Mouse (Mus musculus): ENCODE measurements at regions not wholly inside any gene's neighbourhood (a gene's known extent, or its start where the extent isn't known, plus 50 kb on each side); places are given as distances from the start of the nearest gene placed in this dataset.

DNA sequence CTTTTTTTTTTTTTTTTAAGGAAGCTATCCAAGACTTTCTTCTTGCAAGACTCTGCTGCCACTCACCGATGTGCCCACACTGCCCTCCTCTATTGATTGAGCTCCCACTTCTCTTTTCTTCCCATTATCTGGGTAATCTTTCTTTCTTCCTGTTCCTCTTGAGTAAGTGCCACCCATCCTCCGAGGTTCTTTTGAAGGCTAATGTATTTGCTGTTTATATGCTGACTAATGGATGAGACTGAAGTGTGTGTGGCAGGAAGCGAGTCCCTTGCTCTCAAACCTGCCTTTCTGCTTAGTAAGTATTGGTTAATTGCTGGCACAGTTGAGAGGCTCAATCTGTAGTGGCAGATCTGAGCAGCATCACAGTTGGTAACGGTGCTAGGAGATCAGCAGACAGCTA, 142.1 kb upstream of the Plxnc1 start:
- in situ Hi-C loops (cut with MboI, MseI), result no loop called here

- in situ Hi-C loops (cut with MboI, MseI), result no loop called here
Measured at GRCm38 (mm10) chr10:95085688-95086268, 141.1 kb upstream of the Plxnc1 start.

GRCm38 (mm10) chr10:95083341-95084148, 138.9 kb upstream of the Plxnc1 start:
- in situ Hi-C loops (cut with MboI, MseI), result no loop called here

DNA sequence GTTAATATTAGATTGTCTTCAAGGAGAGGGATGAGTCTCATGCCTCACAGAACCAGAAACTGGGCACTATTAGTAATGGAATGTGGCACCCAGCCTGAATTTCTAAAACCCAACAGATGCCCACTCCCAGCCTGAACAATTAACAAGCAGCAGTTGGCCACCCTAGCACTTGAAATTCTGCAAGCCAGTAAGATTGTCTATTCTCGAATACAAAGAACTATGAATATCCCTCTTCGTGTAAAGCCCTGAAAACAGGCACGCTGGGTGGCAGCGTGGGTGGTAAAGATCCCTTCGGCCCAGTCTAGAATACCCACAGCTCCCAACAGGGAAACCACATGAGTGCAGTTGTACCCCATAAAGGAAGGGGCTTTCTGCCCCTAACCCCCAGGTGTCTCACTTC, 138.0 kb upstream of the Plxnc1 start:
- in situ Hi-C loops (cut with MboI, MseI), result no loop called here

GRCm38 (mm10) chr10:95079979-95080378, 135.3 kb upstream of the Plxnc1 start:
- in situ Hi-C loops (cut with MboI, MseI), result no loop called here

GRCm38 (mm10) chr10:95076421-95076820, 131.8 kb upstream of the Plxnc1 start:
- in situ Hi-C loops (cut with MboI, MseI), result no loop called here

DNA sequence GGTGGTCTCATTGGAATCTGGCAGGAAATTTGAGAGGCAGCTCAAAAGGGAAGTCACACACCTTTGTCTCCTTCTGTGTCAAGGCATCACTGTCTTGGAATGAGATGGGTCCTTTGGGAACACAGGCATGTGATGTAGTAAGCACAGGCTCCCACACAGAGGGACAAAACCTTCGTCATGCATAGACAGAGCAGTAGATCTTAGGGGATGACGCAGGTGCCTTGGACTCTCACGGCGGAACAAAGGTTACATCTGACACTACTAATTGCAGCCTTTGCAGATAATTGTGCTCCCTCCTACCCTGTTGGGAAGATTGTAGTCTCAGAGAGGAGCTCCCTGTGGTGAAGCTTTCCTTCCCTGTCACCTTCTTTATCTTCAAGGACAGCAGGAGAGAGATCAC, 131.3 kb upstream of the Plxnc1 start:
- in situ Hi-C loops (cut with MboI, MseI), result no loop called here

- in situ Hi-C loops (cut with MboI, MseI), result no loop called here
Measured at GRCm38 (mm10) chr10:95074959-95075590, 130.4 kb upstream of the Plxnc1 start.

GRCm38 (mm10) chr10:95074381-95074780, 129.7 kb upstream of the Plxnc1 start:
- in situ Hi-C loops (cut with MboI, MseI), result no loop called here

DNA sequence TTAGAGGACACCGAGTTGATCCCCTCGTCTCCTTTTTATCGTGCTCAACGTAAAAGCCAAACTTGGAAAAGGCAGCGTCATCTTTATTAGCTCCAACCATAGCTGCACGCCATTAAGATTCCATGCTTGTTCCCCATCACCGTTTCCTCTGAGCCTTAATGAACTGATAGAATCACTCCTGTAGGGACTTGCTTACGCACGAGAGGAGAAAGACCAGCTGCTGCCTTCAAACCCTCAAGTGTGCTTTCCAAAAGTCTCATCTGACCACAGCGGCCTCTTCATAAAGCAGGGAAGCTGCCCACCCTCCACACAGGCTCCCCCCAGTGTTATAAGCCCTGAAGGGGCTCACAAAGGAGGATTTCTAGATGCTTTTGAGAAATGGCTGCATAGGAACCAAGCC, 123.3 kb upstream of the Plxnc1 start:
- in situ Hi-C loops (cut with MboI, MseI), result no loop called here

DNA sequence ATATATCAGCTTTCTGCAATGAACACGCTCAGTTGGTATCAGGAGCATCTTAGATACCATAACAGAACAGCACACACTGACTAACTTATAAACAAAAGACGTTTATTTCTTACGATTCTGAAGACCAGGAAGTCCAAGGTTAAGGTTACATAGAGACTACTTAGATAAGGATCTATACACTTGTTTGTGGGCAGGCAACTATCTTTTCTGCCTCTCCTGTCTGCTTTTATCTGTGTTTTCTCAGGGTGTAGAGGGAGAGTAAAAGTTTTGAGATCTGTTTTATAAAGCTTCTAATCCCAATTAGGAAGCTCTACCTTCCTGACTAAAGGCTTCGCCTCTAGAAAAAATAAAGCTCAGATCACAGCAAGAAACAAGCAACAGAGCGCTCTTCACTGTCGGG, 122.1 kb upstream of the Plxnc1 start:
- in situ Hi-C loops (cut with MboI, MseI), result no loop called here

- in situ Hi-C loops (cut with MboI, MseI), result no loop called here
Measured at GRCm38 (mm10) chr10:95059486-95060091, 115.0 kb upstream of the Plxnc1 start.

DNA sequence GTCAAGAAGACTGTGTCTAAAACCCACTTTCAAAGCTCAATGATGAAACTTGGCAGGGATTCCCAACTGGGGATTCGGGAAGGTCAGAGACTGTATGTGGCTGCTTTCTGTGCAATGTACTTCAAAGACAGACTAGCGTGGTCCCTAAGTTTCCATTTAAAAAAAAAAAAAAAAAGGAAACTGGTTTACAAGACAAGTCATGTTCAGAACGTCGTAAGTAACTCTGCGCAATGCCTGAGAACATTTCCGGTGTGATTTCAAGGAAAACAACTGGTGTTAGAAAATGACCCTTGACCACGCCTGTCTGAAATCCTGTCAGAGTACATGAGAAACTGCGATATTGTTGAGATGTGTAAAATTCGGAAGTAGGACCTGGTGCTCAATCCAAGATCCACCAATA, 114.4 kb upstream of the Plxnc1 start:
- in situ Hi-C loops (cut with MboI, MseI), result no loop called here

DNA sequence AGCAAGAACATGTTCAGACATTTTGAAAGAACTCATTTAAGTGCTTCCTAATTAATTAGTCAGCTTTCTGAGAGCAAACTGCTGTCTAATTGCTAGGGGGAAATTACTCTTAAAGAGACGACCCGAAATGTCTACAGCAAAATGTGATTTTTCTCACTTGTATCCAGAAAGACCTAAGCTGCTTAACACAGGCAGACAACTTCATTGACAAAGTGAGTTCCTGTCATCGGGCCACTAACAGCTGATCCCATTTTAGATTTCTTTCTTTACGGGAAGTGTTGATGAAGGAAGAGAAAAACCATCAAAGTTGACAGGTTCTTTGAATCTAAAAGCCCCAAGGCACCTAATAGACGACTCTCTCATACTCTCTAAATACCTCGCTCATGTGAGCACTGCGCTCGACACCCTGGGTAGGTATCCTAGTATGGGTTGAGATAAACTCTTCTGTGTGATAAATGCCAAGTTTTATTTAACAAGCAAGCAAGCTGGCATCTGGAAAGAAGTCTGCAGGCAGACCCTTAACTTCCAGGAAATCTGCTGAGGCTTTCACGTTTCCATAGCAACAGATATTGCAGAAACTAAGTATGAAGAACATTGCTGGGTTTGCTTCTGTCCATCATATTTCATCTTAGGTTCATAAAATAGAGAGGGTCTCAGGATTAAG, 112.5 kb upstream of the Plxnc1 start:
- in situ Hi-C loops (cut with MboI, MseI), result no loop called here

DNA sequence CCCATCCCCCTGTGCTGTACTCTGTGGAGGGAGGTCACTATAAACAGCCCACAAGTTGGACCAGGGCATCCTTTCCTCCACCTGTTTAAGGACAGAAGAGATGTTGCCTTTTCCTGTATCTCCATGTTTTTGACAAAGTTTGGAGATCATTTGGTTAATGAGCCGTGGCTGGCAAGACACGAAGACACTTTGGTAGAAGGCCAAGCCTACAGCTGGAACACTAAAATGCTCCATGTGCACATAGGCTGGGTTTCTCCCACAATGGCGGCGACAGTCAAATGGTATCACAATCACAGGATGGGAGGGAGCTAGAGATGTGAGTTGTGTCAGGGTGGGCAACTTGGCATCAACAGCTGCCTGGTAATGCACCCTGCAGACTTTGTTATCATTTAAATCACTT, 111.9 kb upstream of the Plxnc1 start:
- in situ Hi-C loops (cut with MboI, MseI), result no loop called here

GRCm38 (mm10) chr10:95054869-95055268, 110.2 kb upstream of the Plxnc1 start:
- in situ Hi-C loops (cut with MboI, MseI), result no loop called here

DNA sequence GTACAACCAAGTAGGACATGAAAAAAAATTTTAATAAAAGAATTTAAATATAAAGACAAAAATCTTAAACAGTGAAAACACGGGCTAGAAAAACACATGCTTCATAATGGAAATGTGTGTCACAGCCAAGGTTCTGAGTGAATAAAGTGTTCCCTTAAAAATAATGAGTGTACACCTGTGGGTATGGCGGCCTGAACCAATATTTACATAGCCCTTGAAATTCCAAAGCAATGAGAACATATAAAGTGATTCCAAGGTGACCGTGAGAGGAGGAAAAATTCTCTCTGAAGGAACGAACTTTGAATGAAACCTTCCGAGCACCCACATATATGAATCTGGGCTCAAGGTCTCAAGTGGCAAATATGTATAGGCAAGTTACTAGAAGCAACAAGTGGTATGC, 104.2 kb upstream of the Plxnc1 start:
- in situ Hi-C loops (cut with MboI, MseI), result no loop called here

GRCm38 (mm10) chr10:95043978-95044377, 99.3 kb upstream of the Plxnc1 start:
- in situ Hi-C loops (cut with MboI, MseI), result no loop called here

- in situ Hi-C loops (cut with MboI, MseI), result no loop called here
Measured at GRCm38 (mm10) chr10:95040258-95040895, 95.7 kb upstream of the Plxnc1 start.

DNA sequence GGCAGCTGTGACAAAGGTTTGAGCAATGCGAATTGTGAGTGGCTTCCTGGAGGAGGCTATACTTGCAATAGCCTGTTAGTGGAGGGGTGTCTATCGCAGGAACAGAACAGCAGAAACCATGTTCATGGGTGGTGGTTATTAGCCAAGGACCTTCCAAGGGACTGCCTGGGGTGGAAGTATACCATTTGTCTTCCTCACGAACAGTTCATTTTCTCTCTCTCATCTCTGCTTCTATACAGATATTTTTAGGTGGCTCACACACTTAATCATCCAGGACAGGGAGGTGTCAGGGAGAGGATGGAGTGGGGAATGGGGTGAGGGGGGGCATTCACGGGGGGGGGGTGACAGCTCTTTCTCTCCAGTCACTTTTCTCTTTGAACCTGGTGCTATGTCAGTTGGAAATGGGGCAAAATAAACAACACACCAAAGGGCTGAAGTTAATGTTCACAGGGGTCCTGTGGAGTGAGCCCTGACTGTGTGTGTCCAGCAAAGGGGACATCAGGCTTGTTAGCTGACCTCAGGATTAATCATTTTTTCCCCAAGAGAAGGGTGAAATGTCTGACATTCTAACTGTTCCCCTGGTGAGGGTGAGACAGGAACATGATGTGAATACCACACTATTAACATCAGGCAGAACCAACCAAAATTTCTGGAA, 91.5 kb upstream of the Plxnc1 start:
- in situ Hi-C loops (cut with MboI, MseI), result loop anchor here in 1 of 2 experiments (10.0 kb wide), 1 partner anchor 779 kb away; no protein-coding TSS in a partner anchor

DNA sequence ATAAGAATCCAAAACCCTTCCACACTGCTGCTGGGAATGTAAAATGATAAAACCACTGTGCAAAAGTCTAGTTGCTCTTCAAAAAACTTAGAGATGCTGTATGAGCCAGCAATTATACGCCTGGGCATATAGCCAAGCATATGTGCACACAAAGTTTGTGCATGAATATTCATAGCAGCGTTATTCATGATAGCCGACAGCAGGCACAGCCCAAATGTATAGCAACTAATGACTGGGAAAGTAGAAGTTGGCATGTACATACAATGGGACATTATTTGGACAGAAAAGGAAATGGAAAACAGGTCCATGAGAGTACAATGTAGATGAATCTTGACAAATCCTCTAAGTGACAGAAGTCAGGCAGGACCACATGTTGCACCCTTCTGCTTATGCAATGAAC, 90.7 kb upstream of the Plxnc1 start:
- in situ Hi-C loops (cut with MboI, MseI), result loop anchor here in 1 of 2 experiments (10.0 kb wide), 1 partner anchor 779 kb away; no protein-coding TSS in a partner anchor
